Mouse (Mus musculus) spleen, adult 2 months (tissue): Measurements from ENCODE around the gene Cpd. TPM values are rescaled to one million over a fixed set of nuclear protein-coding genes. Genes with fewer than 3 reads are reported as not detected.

Source experiments
- DNase-seq, 2 experiments: peaks; one replicate each; pipeline versions ENCODE4 v3.0.0 to v3.0.0-alpha.2; 2012 to 2021; ENCODE audit warnings: low spot score in 2 of 2, low read depth in 1 of 2
- H3K27ac ChIP-seq: fragments of 200-500 bp; 2 replicates; pipeline ENCODE4 v1.5.1; 2012; ENCODE audit warnings: low read length, inconsistent platforms; ENCODE audit not compliant: insufficient read depth
- H3K27me3 ChIP-seq: fragments of 200-500 bp; 2 replicates; pipeline ENCODE4 v1.6.1; 2012; ENCODE audit warnings: mild to moderate bottlenecking, moderate library complexity, low read length, inconsistent platforms; ENCODE audit not compliant: control insufficient read depth, insufficient read depth
- H3K36me3 ChIP-seq: fragments of 200-500 bp; 2 replicates; pipeline ENCODE4 v1.6.1; 2012; ENCODE audit warnings: mild to moderate bottlenecking, low read length, inconsistent platforms; ENCODE audit not compliant: control insufficient read depth, insufficient read depth
- H3K4me1 ChIP-seq: fragments of 200-500 bp; 2 replicates; pipeline ENCODE4 v1.6.1; 2011; ENCODE audit warnings: inconsistent platforms; ENCODE audit not compliant: control insufficient read depth, insufficient read depth, insufficient read length
- H3K4me3 ChIP-seq: fragments of 200-500 bp; 2 replicates; pipeline ENCODE4 v1.5.1; 2011; ENCODE audit warnings: mild to moderate bottlenecking, inconsistent platforms; ENCODE audit not compliant: insufficient read depth, insufficient read length; ENCODE audit errors: extremely low read depth
- CTCF ChIP-seq: fragments of 200-500 bp; IDR thresholded peaks from 2 replicates; pipeline ENCODE4 v1.5.1; 2011; ENCODE audit warnings: mild to moderate bottlenecking, inconsistent platforms; ENCODE audit not compliant: insufficient read depth, insufficient read length, insufficient replicate concordance; ENCODE audit errors: extremely low read depth
- POLR2A ChIP-seq: fragments of 200-500 bp; IDR thresholded peaks from 2 replicates; pipeline ENCODE4 v1.6.1; 2011; ENCODE audit warnings: low read depth, low read length, inconsistent platforms
- WGBS: fragments of 180-500 bp; shearing (Covaris S2); methylation state at CpG from one replicate; pipeline ENCODE4 v1.1.7; 2018; 5-methylcytosine and 5-hydroxymethylcytosine counted together
- polyA plus RNA-seq: library from polyadenylated mRNA; depleted of rRNA; stranded (reverse); fragments of >200 nt; gene quantifications from 2 replicates; pipeline ENCODE4 v1.2.3, GENCODE M21; 2012

The Cpd gene
- polyA plus RNA-seq, 1 experiment, result 3.4 TPM

DNA sequence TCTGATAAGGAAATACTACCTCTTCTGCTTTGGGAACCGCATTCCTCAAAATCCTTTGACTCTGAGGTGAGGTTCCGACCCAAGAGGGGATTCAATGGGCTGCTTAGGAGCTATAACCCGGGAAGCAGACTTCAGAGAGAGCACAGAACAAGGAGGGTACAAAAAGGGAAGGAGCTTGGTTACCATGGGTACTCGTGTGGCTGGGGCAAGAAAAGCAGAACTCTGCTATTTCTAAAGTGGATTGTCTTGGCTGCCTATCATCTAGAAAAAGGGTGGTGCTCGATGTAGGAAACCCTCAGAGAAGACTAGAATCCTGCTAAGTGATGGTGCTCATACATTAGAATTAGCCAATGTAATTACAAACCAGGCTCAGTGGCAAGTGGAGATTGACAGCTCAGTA, 12.4 kb upstream of the Cpd start:
- WGBS, result 17% methylated on average over 5 of the region's 5 CpGs
- no peak overlapping the region for H3K27ac ChIP-seq
- no peak overlapping the region for H3K4me3 ChIP-seq
- H3K36me3 ChIP-seq, result no peaks in the 10 kb centered on the region
- H3K27me3 ChIP-seq, result no peaks in the 10 kb centered on the region
- DNase-seq, result no peak
- H3K4me1 ChIP-seq, result no peaks in the 10 kb centered on the region
- TF ChIP-seq POLR2A, result no peak

DNA sequence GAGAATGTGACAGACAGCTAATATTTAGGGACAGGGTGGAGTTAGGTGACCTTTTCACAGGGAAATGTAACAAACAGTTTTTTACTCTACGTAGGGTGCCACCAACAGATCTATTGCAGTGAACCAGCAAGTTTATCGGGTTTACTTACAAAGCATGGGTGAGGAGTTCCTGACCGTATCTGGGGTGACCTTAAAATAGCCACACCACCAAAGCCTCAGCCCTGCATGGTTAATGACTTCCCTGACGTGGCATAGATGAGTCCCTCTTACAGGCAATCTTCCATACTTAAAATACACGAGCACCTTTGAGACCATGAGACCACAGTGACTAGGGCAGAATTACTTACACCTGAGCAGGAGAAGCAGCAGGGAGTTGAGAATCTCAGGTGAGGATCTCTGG, 12.0 kb upstream of the Cpd start:
- H3K4me1 ChIP-seq, result no peaks in the 10 kb centered on the region
- no peak overlapping the region for H3K4me3 ChIP-seq
- no peaks in the 10 kb centered on the region for H3K27me3 ChIP-seq
- TF ChIP-seq POLR2A, result no peak
- no peak for TF ChIP-seq CTCF
- WGBS, result 20% methylated on average over 5 of the region's 5 CpGs
- H3K27ac ChIP-seq, result no peak overlapping the region
- no peaks in the 10 kb centered on the region for H3K36me3 ChIP-seq
- no peak for DNase-seq

DNA sequence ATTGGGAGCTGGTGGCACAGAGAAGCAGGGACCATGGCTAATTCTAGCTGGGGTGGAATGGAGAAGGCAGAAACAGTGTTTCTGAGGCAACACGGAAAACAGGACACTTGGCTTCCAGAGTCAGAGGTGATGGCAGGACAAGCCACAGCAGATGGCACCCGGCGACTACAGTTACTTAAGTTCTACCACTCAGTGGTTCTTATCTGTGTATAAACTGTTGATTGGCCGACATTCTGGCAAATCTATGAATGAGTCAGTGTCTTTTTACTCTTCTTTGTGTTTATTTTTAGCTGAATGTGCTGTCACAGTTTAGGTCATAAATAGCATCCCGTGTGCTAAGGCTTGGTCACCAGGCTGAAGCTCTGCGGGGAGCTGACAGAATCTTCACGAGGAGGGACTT, 10.3 kb upstream of the Cpd start:
- Histone ChIP-seq H3K36me3 (no peaks in the 10 kb centered on the region), H3K4me1 (no peaks in the 10 kb centered on the region), H3K4me3 (no peak overlapping the region), H3K27me3 (no peaks in the 10 kb centered on the region), H3K27ac (no peak overlapping the region)
- no peak for DNase-seq
- WGBS, result 73% methylated on average over 7 of the region's 7 CpGs
- TF ChIP-seq POLR2A, result no peak
- TF ChIP-seq CTCF, result no peak

DNA sequence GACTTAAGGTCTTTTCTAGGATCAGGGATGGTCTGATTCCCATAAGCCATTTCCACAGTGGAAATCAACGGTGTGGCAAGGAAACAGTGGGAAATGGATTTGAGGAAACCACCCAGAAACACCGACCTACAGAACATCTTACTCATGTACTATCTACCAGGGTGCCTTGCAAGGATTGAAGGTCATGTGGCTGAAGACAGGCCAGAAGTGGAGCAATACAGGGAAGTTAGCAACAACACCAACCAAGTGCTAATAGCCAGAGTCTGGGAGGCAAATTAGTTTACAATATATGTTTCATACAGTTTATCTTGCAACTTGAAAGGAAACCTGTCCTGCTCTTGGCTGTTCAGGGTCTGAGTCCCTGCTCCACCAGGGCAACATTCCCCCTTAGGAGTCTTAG, 9.8 kb upstream of the Cpd start:
- Histone ChIP-seq H3K4me1 (no peaks in the 10 kb centered on the region), H3K36me3 (no peaks in the 10 kb centered on the region), H3K27me3 (no peaks in the 10 kb centered on the region), H3K27ac (no peak overlapping the region), H3K4me3 (no peak overlapping the region)
- no peak for TF ChIP-seq CTCF
- no peak for TF ChIP-seq POLR2A
- no peak for DNase-seq
- WGBS, result 85% methylated on average over 2 of the region's 2 CpGs

DNA sequence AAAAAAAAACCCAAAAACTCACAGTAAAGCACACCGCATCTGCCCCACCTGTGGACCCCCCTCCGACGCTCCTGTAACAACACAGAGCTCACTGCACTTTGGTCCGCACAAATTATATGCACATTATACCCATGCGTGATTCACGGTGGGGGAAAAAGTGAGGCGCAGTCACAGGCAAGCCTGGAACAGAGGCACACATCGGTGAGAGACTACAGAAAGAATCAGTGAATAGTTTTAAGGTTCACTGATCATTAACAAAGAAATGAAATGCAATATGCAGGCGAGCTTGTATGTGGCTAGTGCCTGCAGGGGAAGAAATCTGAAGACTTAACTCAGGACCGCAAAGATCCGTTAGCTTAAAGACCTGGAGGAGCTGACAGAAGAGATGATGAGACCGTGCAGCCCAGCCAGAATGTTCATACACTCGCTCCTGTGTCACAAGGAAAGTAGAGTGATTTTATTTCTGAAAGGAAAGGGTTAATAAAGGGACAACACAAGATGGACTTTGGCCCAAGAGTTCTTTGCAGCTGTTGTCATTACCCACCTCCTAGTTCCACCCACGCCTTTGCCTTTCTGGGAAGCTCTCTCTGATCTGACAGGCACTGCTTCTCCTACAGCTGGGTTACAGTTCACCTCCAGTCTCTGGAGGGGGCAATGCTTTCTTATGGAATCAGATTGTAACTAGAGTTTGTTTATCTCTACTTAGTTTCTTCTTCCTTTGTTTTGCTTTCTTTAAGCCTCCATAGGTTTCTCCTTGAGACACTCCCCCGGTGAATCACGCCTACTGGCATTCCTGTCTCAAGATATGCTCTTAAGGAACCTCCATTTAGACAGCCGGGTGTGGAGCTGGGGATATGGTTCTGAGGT, 7.9 kb upstream of the Cpd start:
- TF ChIP-seq POLR2A, result no peak
- TF ChIP-seq CTCF, result no peak
- Histone ChIP-seq H3K36me3 (no peaks in the 10 kb centered on the region), H3K4me1 (no peaks in the 10 kb centered on the region), H3K27me3 (no peaks in the 10 kb centered on the region), H3K4me3 (no peak overlapping the region), H3K27ac (no peak overlapping the region)
- WGBS, result 92% methylated on average over 17 of the region's 17 CpGs
- no peak for DNase-seq

DNA sequence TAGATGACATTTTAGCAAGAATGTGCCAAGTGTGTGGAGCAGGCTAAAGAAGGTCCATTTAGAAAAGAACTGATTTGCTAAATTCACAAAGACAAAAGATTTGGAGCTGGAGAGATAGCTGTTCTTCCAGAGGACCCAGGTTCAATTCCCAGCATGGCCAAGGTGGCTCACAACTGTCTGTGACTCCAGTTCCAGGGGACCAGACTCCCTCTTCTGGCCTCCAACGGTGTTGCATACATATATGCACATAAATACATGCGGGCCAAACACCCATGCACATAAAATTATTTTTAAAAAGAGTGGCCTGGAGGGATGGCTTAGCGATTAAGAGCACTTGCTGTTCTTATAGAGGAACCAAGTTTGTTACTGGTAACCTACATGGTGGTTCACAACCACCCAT, 4.7 kb upstream of the Cpd start:
- Histone ChIP-seq H3K4me1 (no peaks in the 10 kb centered on the region; the same call in 1 of the 2 replicates), H3K36me3 (no peaks in the 10 kb centered on the region), H3K27me3 (peaks cover 6% of the 10 kb centered on the region; the same call in 1 of the 2 replicates), H3K27ac (no peak overlapping the region), H3K4me3 (no peak overlapping the region)
- 87% methylated on average over 3 of the region's 3 CpGs for WGBS
- TF ChIP-seq POLR2A, result no peak
- TF ChIP-seq CTCF, result no peak
- DNase-seq, result no peak

DNA sequence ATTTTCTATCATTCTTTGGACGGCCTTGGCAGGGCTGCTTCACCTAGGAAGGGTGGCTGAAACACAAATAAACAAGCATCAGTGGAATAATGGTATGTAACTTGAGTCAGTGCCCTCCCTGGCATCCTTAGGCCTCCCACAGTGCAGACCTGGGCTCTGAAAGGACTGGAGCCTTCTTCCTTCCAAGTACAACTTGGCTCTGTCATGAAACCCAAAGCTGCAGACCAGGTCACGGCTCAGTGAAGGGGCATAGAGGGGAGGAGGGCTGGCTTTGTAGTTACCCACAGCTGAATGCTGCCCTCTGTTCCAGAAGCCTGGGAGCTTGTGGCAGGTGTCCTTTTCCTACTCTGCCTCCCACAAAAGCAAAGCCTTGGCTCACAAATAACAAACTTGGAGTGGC, 2.8 kb upstream of the Cpd start:
- peaks cover 7% of the 10 kb centered on the region for H3K27me3 ChIP-seq
- H3K27ac ChIP-seq, result no peak overlapping the region
- WGBS, result 71% methylated on average over 2 of the region's 2 CpGs
- DNase-seq, result no peak
- no peaks in the 10 kb centered on the region for H3K36me3 ChIP-seq
- TF ChIP-seq CTCF, result no peak
- no peak for TF ChIP-seq POLR2A
- peaks cover 5% of the 10 kb centered on the region for H3K4me1 ChIP-seq
- H3K4me3 ChIP-seq, result no peak overlapping the region
